Mouse (Mus musculus): ENCODE data around the gene Pygo1.

Gene Pygo1

GRCm38 (mm10) chr9:72925021-72925934 is at the start of gene Pygo1:
Gene Pygo1 (plus strand): TSS chr9:72925645.
- ATAC-seq (ENCODE audit: low TSS enrichment) = peak; percentile 66

GRCm38 (mm10) chr9:72875878-72876277 is 49.6 kb upstream of the Pygo1 start:
- ATAC-seq (ENCODE audit: low TSS enrichment) = no peak

DNA sequence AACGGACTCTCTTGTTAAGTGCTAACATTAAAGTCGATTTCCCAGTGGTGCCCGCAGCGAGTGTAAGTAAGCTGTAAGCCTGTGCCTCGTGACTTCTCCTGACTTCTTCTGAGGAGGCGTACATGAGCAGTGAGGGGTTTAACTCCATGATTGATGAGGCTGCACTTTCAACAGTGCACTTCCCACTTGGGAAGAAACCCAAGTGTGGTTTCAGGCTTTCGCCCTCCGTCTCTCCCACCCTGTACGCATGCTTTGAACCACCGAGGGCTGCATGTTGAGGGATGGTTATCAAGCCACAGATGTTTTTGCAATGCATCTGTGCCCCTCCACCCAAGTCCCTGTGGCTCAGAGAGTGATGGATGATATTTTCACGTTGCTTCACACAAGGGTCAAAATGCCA is 47.5 kb upstream of the Pygo1 start:
- no peak for ATAC-seq (ENCODE audit: low TSS enrichment)

GRCm38 (mm10) chr9:72878656-72879055 is 46.8 kb upstream of the Pygo1 start:
- no peak for ATAC-seq (ENCODE audit: low TSS enrichment)

- no peak for ATAC-seq (ENCODE audit: low TSS enrichment)
These were observed 45.8 kb upstream of the Pygo1 start for GRCm38 (mm10) chr9:72879601-72880000.

DNA sequence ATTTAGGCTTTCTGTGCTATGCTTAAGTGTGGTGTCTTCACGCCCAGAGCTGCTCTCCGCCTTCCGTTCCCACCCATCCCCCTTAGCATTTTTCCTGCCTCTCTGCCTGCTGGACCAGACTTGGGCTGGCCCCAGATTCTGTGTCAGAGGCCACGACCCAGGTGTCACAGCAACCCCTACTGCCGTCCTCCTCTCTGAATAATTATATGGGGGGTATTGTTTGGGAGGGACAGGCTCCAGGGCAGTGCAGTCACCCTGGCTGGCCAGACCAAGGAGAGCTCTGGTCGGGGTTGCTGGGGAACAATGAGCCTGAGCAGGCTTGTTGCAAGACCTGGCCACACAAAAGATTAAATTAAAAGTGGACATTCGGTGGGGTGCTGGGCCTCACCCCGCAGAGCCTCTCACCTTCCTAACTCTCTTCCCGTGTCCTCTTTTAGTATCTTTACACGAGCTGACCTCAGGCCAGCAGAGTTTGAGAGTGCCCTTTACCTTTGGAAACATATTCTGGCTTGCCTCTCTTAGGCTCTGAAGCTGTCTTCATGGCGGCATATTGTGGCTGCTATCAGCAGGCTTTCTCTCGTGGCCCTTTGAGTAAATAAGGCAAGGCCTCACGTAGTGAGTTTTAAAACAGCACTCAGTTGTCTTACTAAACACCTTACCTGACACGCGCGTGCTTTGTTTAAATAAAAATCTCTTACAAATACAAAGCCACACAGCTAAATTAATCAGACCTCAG is 45.1 kb upstream of the Pygo1 start:
- ATAC-seq (ENCODE audit: low TSS enrichment) = no peak

GRCm38 (mm10) chr9:72881026-72881768 is 44.2 kb upstream of the Pygo1 start:
- ATAC-seq (ENCODE audit: low TSS enrichment) = 0 out of 2 replicates have a peak, but pooled peaks have one; percentile 18

GRCm38 (mm10) chr9:72883940-72884339 is 41.5 kb upstream of the Pygo1 start:
- peak; percentile 88 for ATAC-seq (ENCODE audit: low TSS enrichment)

DNA sequence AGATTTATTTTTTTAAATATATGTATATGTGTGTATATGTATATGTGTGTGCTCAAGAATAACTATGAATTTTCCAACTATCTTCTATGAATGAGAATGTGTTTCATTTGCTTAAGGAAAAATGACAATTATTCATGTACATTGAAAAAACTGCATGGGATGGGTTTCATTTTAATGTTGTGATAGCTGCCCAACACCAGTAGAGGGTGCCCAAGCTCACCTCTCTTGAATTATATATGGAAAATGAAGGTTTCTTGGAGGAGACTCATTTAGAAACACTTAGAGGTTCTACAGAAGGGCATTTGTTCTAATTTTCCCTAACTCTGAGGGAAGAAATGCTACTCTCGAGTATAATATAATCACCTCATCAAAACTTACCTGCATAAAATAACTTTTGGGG is 35.7 kb upstream of the Pygo1 start:
- ATAC-seq (ENCODE audit: low TSS enrichment) = peak; percentile 44; the same call in 1 of the 2 replicates

- ATAC-seq (ENCODE audit: low TSS enrichment) = no peak
These were observed 34.9 kb upstream of the Pygo1 start for GRCm38 (mm10) chr9:72890499-72891085.

GRCm38 (mm10) chr9:72892761-72893160 is 32.7 kb upstream of the Pygo1 start:
- ATAC-seq (ENCODE audit: low TSS enrichment) = no peak

GRCm38 (mm10) chr9:72894796-72895352 is 30.6 kb upstream of the Pygo1 start:
- no peak for ATAC-seq (ENCODE audit: low TSS enrichment)

GRCm38 (mm10) chr9:72902057-72902456 is 23.4 kb upstream of the Pygo1 start:
- 0 out of 2 replicates have a peak, but pooled peaks have one; percentile 44 for ATAC-seq (ENCODE audit: low TSS enrichment)

GRCm38 (mm10) chr9:72902611-72903010 is 22.8 kb upstream of the Pygo1 start:
- ATAC-seq (ENCODE audit: low TSS enrichment) = no peak

- peak; percentile 73 for ATAC-seq (ENCODE audit: low TSS enrichment)
These were observed 18.7 kb upstream of the Pygo1 start for GRCm38 (mm10) chr9:72906693-72907103.

DNA sequence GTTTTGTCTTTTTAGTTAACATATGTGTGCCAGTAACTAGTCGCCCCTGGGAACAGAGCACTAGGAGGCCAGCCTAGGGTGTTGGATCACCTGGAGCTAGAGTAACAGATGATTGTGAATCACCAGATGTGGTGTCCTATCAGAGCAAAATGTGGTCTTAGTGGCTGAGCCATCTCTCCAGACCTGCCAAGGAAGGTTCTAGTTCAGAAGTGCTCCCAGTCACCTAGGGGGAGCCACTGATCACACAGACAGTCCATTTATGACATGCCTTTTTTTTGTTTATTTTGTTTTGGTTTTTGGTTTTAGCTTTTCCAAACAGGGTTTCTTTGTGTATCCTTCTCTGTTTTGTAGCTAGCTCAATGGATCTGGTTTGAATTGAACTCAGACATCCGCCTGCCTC is 14.1 kb upstream of the Pygo1 start:
- ATAC-seq (ENCODE audit: low TSS enrichment) = no peak

DNA sequence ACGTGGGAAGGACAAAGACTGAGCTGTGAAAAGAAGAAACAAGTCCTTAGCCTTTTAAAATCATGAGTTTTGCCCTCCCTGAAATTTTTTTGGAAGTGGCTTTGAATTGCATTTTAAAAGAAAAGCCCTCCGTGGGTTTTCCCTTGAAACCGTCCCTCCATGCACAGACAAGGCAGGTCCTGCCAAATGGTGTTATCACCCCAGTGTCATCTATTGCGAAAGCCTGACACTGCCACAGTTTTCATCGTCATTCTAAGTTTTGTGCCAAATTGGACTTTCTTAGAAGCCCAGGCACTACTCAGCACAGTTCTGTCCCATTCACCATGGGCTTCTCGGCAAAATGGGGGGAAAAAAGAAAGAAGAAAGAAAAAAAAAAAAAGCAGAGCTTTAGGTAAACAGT is 11.9 kb upstream of the Pygo1 start:
- no peak for ATAC-seq (ENCODE audit: low TSS enrichment)

DNA sequence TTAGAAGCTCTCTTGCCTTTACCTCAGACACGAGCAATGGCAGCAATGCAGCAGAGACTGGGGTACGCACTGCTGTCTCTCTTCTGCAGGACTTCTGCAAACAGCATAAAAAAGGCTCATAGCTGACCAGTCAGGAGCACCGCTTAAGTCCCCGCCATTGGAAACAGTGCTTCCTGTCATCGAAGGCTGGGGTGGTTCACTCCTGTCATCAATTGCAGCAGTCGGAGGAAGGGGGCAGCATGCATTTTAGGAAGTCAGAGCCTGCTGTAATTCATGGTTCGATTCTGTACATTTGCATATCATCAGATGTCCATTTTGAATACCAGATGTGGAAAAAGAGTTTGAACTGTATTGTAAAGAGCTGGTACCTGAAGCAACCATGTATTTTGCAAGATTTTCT is 9.7 kb upstream of the Pygo1 start:
- ATAC-seq (ENCODE audit: low TSS enrichment) = no peak

- no peak for ATAC-seq (ENCODE audit: low TSS enrichment)
These were observed 2.4 kb upstream of the Pygo1 start for GRCm38 (mm10) chr9:72923068-72923467.

DNA sequence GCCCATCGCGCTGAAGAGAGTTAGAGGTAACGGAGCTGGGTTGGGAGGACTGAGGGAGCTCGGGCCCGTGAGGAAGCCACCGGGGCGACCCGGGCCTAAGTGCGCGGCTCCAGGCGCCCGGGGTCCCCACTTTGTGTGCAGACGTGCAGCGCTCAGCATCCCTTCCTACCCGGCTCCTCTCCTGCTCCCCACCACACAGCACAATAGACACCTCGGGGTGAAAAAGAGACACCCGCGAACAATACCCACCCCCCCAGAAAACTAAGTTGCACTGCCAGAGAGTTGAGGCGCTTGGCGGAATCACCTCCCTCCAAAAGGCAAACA is 452 bp downstream of the Pygo1 start:
- ATAC-seq (ENCODE audit: low TSS enrichment) = no peak

DNA sequence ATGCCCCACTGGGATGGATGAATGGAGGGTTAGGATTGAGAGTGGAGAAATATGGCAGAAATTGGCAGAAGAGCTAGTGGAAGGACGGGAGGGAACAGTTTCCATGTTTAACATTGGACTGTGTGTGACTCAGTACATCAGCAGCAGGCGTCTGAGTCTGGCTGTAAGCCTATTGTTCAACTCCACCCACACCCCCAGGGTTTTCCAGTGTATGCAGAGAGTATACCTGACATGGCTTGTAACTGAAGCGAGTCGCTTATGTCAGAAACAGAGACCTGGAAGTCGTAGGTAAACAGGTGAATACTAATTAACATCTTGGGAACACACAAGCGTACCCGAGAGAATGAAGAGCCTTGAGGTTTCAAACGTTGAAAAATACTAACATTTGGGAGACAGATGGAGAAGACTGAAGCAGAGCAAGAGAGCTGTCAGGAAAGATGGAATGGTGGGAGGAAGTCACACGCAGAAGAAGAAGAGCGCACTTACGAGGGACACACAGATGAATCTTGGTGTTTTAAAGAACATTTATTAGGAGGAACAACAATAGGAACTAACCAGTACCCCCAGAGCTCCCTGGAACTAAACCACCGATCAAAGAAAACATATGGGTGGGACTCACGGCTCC is 5.8 kb downstream of the Pygo1 start:
- peak; percentile 97 for ATAC-seq (ENCODE audit: low TSS enrichment)

All from frontal cortex, adult (tissue).